Mouse (Mus musculus): ENCODE data around the gene Csrp2. TPM values are rescaled to one million over a fixed set of nuclear protein-coding genes. Genes with fewer than 3 reads are reported as not detected.

Csrp2 gene
- polyA plus RNA-seq, 1 experiment, result 9.7 TPM

- TF ChIP-seq POLR2A (IDR thresholded peaks at IDR 0.05; ENCODE audit: low read depth, low read length) (no peak), CTCF (IDR thresholded peaks at IDR 0.05; ENCODE audit: extremely low read depth, insufficient read depth, insufficient read length, insufficient replicate concordance) (no peak)
- no peaks in the 10 kb centered on the region for H3K27me3 ChIP-seq (ENCODE audit: control insufficient read depth, insufficient read depth, low read length)
- DNase-seq (ENCODE audit: low read depth in 1 of 2, low spot score in 2 of 2), result no peak
- H3K4me1 ChIP-seq (ENCODE audit: control insufficient read depth, insufficient read depth, insufficient read length), result no peaks in the 10 kb centered on the region
- no peak overlapping the region for H3K27ac ChIP-seq (ENCODE audit: insufficient read depth, low read length)
- WGBS, result 92% methylated on average over 1 of the region's 1 CpGs
- H3K36me3 ChIP-seq (ENCODE audit: control insufficient read depth, insufficient read depth, low read length), result peaks cover 20% of the 10 kb centered on the region
- H3K4me3 ChIP-seq (ENCODE audit: extremely low read depth, insufficient read depth, insufficient read length), result no peak overlapping the region
Observed at GRCm38 (mm10) chr10:110974885-110975284, 55.3 kb downstream of the Csrp2 start.

- WGBS, result 9% methylated on average over 1 of the region's 1 CpGs
- Histone ChIP-seq H3K4me1 (ENCODE audit: control insufficient read depth, insufficient read depth, insufficient read length) (no peaks in the 10 kb centered on the region), H3K4me3 (ENCODE audit: extremely low read depth, insufficient read depth, insufficient read length) (no peak overlapping the region), H3K27ac (ENCODE audit: insufficient read depth, low read length) (no peak overlapping the region), H3K36me3 (ENCODE audit: control insufficient read depth, insufficient read depth, low read length) (peaks cover 20% of the 10 kb centered on the region), H3K27me3 (ENCODE audit: control insufficient read depth, insufficient read depth, low read length) (no peaks in the 10 kb centered on the region)
- peak; percentile 7 to 20 for DNase-seq (ENCODE audit: low read depth in 1 of 2, low spot score in 2 of 2)
- TF ChIP-seq CTCF (IDR thresholded peaks at IDR 0.05; ENCODE audit: extremely low read depth, insufficient read depth, insufficient read length, insufficient replicate concordance) (peak; percentile 36; the same call in 1 of the 2 replicates), POLR2A (IDR thresholded peaks at IDR 0.05; ENCODE audit: low read depth, low read length) (no peak)
Observed at GRCm38 (mm10) chr10:110976046-110976445, 56.5 kb downstream of the Csrp2 start.

- WGBS, result 75% methylated on average over 2 of the region's 2 CpGs
- TF ChIP-seq POLR2A (IDR thresholded peaks at IDR 0.05; ENCODE audit: low read depth, low read length), result no peak
- H3K4me1 ChIP-seq (ENCODE audit: control insufficient read depth, insufficient read depth, insufficient read length), result no peaks in the 10 kb centered on the region
- H3K4me3 ChIP-seq (ENCODE audit: extremely low read depth, insufficient read depth, insufficient read length), result no peak overlapping the region
- H3K27me3 ChIP-seq (ENCODE audit: control insufficient read depth, insufficient read depth, low read length), result no peaks in the 10 kb centered on the region
- DNase-seq (ENCODE audit: low read depth in 1 of 2, low spot score in 2 of 2), result no peak
- H3K36me3 ChIP-seq (ENCODE audit: control insufficient read depth, insufficient read depth, low read length), result peaks cover 17% of the 10 kb centered on the region
- no peak overlapping the region for H3K27ac ChIP-seq (ENCODE audit: insufficient read depth, low read length)
Observed at GRCm38 (mm10) chr10:110977379-110977778, 57.8 kb downstream of the Csrp2 start.

- Histone ChIP-seq H3K27ac (ENCODE audit: insufficient read depth, low read length) (no peak overlapping the region), H3K27me3 (ENCODE audit: control insufficient read depth, insufficient read depth, low read length) (no peaks in the 10 kb centered on the region), H3K4me1 (ENCODE audit: control insufficient read depth, insufficient read depth, insufficient read length) (no peaks in the 10 kb centered on the region), H3K36me3 (ENCODE audit: control insufficient read depth, insufficient read depth, low read length) (peaks cover 12% of the 10 kb centered on the region), H3K4me3 (ENCODE audit: extremely low read depth, insufficient read depth, insufficient read length) (no peak overlapping the region)
- WGBS, result 86% methylated on average over 2 of the region's 2 CpGs
- no peak for TF ChIP-seq CTCF (IDR thresholded peaks at IDR 0.05; ENCODE audit: extremely low read depth, insufficient read depth, insufficient read length, insufficient replicate concordance)
- TF ChIP-seq POLR2A (IDR thresholded peaks at IDR 0.05; ENCODE audit: low read depth, low read length), result no peak
- DNase-seq (ENCODE audit: low read depth in 1 of 2, low spot score in 2 of 2), result no peak
Observed at GRCm38 (mm10) chr10:110979431-110979830, 59.8 kb downstream of the Csrp2 start.

- no peak overlapping the region for H3K27ac ChIP-seq (ENCODE audit: insufficient read depth, low read length)
- no peak overlapping the region for H3K4me3 ChIP-seq (ENCODE audit: extremely low read depth, insufficient read depth, insufficient read length)
- no peaks in the 10 kb centered on the region for H3K4me1 ChIP-seq (ENCODE audit: control insufficient read depth, insufficient read depth, insufficient read length)
- peaks cover 12% of the 10 kb centered on the region for H3K36me3 ChIP-seq (ENCODE audit: control insufficient read depth, insufficient read depth, low read length)
- H3K27me3 ChIP-seq (ENCODE audit: control insufficient read depth, insufficient read depth, low read length), result no peaks in the 10 kb centered on the region
- 92% methylated on average over 6 of the region's 6 CpGs for WGBS
- no peak for TF ChIP-seq CTCF (IDR thresholded peaks at IDR 0.05; ENCODE audit: extremely low read depth, insufficient read depth, insufficient read length, insufficient replicate concordance)
- TF ChIP-seq POLR2A (IDR thresholded peaks at IDR 0.05; ENCODE audit: low read depth, low read length), result no peak
- DNase-seq (ENCODE audit: low read depth in 1 of 2, low spot score in 2 of 2), result no peak
Observed at GRCm38 (mm10) chr10:110980441-110980840, 60.9 kb downstream of the Csrp2 start.

GRCm38 (mm10) chr10:110982771-110983170, 63.2 kb downstream of the Csrp2 start:
- DNase-seq (ENCODE audit: low read depth in 1 of 2, low spot score in 2 of 2), result no peak
- H3K4me3 ChIP-seq (ENCODE audit: extremely low read depth, insufficient read depth, insufficient read length), result no peak overlapping the region
- peaks cover 11% of the 10 kb centered on the region for H3K36me3 ChIP-seq (ENCODE audit: control insufficient read depth, insufficient read depth, low read length)
- H3K27me3 ChIP-seq (ENCODE audit: control insufficient read depth, insufficient read depth, low read length), result no peaks in the 10 kb centered on the region
- H3K4me1 ChIP-seq (ENCODE audit: control insufficient read depth, insufficient read depth, insufficient read length), result no peaks in the 10 kb centered on the region
- H3K27ac ChIP-seq (ENCODE audit: insufficient read depth, low read length), result no peak overlapping the region
- 96% methylated on average over 4 of the region's 4 CpGs for WGBS
- TF ChIP-seq CTCF (IDR thresholded peaks at IDR 0.05; ENCODE audit: extremely low read depth, insufficient read depth, insufficient read length, insufficient replicate concordance), result no peak
- no peak for TF ChIP-seq POLR2A (IDR thresholded peaks at IDR 0.05; ENCODE audit: low read depth, low read length)

- peaks cover 3% of the 10 kb centered on the region; the same call in 1 of the 2 replicates for H3K36me3 ChIP-seq (ENCODE audit: control insufficient read depth, insufficient read depth, low read length)
- H3K27me3 ChIP-seq (ENCODE audit: control insufficient read depth, insufficient read depth, low read length), result no peaks in the 10 kb centered on the region
- H3K27ac ChIP-seq (ENCODE audit: insufficient read depth, low read length), result no peak overlapping the region
- H3K4me1 ChIP-seq (ENCODE audit: control insufficient read depth, insufficient read depth, insufficient read length), result no peaks in the 10 kb centered on the region; the same call in 1 of the 2 replicates
- WGBS, result 94% methylated on average over 17 of the region's 17 CpGs
- no peak for DNase-seq (ENCODE audit: low read depth in 1 of 2, low spot score in 2 of 2)
- TF ChIP-seq CTCF (IDR thresholded peaks at IDR 0.05; ENCODE audit: extremely low read depth, insufficient read depth, insufficient read length, insufficient replicate concordance), result no peak
- TF ChIP-seq POLR2A (IDR thresholded peaks at IDR 0.05; ENCODE audit: low read depth, low read length), result no peak
- H3K4me3 ChIP-seq (ENCODE audit: extremely low read depth, insufficient read depth, insufficient read length), result no peak overlapping the region
Observed at GRCm38 (mm10) chr10:110986682-110987081, 67.1 kb downstream of the Csrp2 start.

Other genes starting within 250 kb of the Csrp2 start
- 0.69 and 1.7 TPM in 2 replicates for gene E2f7, start 174.3 kb upstream of the Csrp2 start, polyA plus RNA-seq (2012; rRNA removed)
- 16.9 and 18.0 TPM in 2 replicates for gene Zdhhc17, start 90.4 kb downstream of the Csrp2 start, polyA plus RNA-seq (2012; rRNA removed)
- gene Osbpl8, start 245.0 kb downstream of the Csrp2 start, polyA plus RNA-seq (2012; rRNA removed), result 5.7 and 6.6 TPM in 2 replicates

All from spleen, adult 2 months (tissue).